Mouse (Mus musculus) lung, embryonic 14.5 days (tissue): Measurements from ENCODE around the gene Rasef. TPM values are rescaled to one million over a fixed set of nuclear protein-coding genes. Genes with fewer than 3 reads are reported as not detected.

Experiments used
- ATAC-seq: fragments of 200-750 bp; cut with Nextera tagmentation; 2 replicates; pipeline ENCODE4 v1.8.0; 2017; ENCODE audit warnings: mild to moderate bottlenecking, moderate TSS enrichment, moderate library complexity; ENCODE audit not compliant: insufficient read depth
- DNase-seq: peaks from one replicate; pipeline ENCODE4 v3.0.0-alpha.2; 2015
- H3K27ac ChIP-seq: fragments of 300-500 bp; sonication (generic); 2 replicates; pipeline ENCODE4 v1.5.1; 2014; ENCODE audit warnings: low read depth, mild to moderate bottlenecking, moderate library complexity
- H3K27me3 ChIP-seq: fragments of 300-500 bp; sonication (generic); 2 replicates; pipeline ENCODE4 v1.6.1; 2014; ENCODE audit warnings: low read length, control low read depth; ENCODE audit not compliant: insufficient read depth
- H3K36me3 ChIP-seq: fragments of 300-500 bp; sonication (generic); 2 replicates; pipeline ENCODE4 v1.6.1; 2014; ENCODE audit warnings: control low read depth; ENCODE audit not compliant: insufficient read depth
- H3K4me1 ChIP-seq: fragments of 300-500 bp; sonication (generic); 2 replicates; pipeline ENCODE4 v1.6.1; 2014; ENCODE audit warnings: antibody characterized with exemption, control low read depth; ENCODE audit not compliant: insufficient read depth
- H3K4me2 ChIP-seq: fragments of 300-500 bp; sonication (generic); 2 replicates; pipeline ENCODE4 v1.6.1; 2014; ENCODE audit warnings: mild to moderate bottlenecking
- H3K4me3 ChIP-seq: fragments of 300-500 bp; sonication (generic); 2 replicates; pipeline ENCODE4 v1.5.1; 2014; ENCODE audit warnings: low read depth, low read length
- H3K9ac ChIP-seq: fragments of 300-500 bp; sonication (generic); 2 replicates; pipeline ENCODE4 v1.6.1; 2014
- H3K9me3 ChIP-seq: fragments of 300-500 bp; sonication (generic); 2 replicates; pipeline ENCODE4 v1.6.1; 2016; ENCODE audit warnings: low read depth, low read length, control low read depth
- CTCF ChIP-seq: IDR thresholded peaks from 2 replicates; pipeline ENCODE4 v1.5.1; 2016; ENCODE audit warnings: antibody characterized with exemption, low read depth
- WGBS: fragments of 180-500 bp; shearing (Covaris S2); extraction: QIAGEN DNeasy Blood & Tissue Kit; methylation state at CpG from one replicate; pipeline ENCODE4 v1.1.7; 2014; 5-methylcytosine and 5-hydroxymethylcytosine counted together
- polyA plus RNA-seq: library from polyadenylated mRNA; unstranded; fragments of >200 nt; fragmentation: Nextera tagmentation; extraction: Ambion mirVana; gene quantifications from 2 replicates; pipeline ENCODE4 v1.2.1, GENCODE M21; 2014

Gene Rasef
- polyA plus RNA-seq, 1 experiment from 2014 or later: 5.4 TPM

- Histone ChIP-seq H3K9ac (no peak overlapping the region), H3K9me3 (no peaks in the 10 kb centered on the region), H3K4me2 (no peak overlapping the region), H3K27ac (no peak overlapping the region), H3K4me3 (no peak overlapping the region), H3K27me3 (no peaks in the 10 kb centered on the region), H3K36me3 (no peaks in the 10 kb centered on the region), H3K4me1 (no peaks in the 10 kb centered on the region)
- no peak for TF ChIP-seq CTCF
- DNase-seq: no peak
- 87% methylated on average over 2 of the region's 2 CpGs for whole genome bisulfite sequencing
- ATAC-seq: no peak
Measured at GRCm38 (mm10) chr4:73775266-73775665, 15.5 kb downstream of the Rasef start.

GRCm38 (mm10) chr4:73773831-73774810 is 16.7 kb downstream of the Rasef start:
- no peak overlapping the region for H3K27ac ChIP-seq
- no peak overlapping the region for H3K4me2 ChIP-seq
- ATAC-seq (no peak), DNase-seq (no peak)
- no peaks in the 10 kb centered on the region for H3K36me3 ChIP-seq
- WGBS: 49% methylated on average over 5 of the region's 5 CpGs
- H3K4me3 ChIP-seq: no peak overlapping the region
- no peaks in the 10 kb centered on the region for H3K4me1 ChIP-seq
- H3K27me3 ChIP-seq: no peaks in the 10 kb centered on the region
- no peak overlapping the region for H3K9ac ChIP-seq
- no peak for TF ChIP-seq CTCF
- no peaks in the 10 kb centered on the region for H3K9me3 ChIP-seq

- Histone ChIP-seq H3K9ac (no peak overlapping the region), H3K36me3 (no peaks in the 10 kb centered on the region), H3K4me1 (no peaks in the 10 kb centered on the region), H3K27ac (no peak overlapping the region), H3K27me3 (no peaks in the 10 kb centered on the region), H3K9me3 (no peaks in the 10 kb centered on the region), H3K4me3 (no peak overlapping the region), H3K4me2 (no peak overlapping the region)
- no peak for DNase-seq
- ATAC-seq: no peak
- TF ChIP-seq CTCF: no peak
Measured at GRCm38 (mm10) chr4:73772028-73772427, 18.8 kb downstream of the Rasef start.

- Histone ChIP-seq H3K36me3 (no peaks in the 10 kb centered on the region), H3K9ac (no peak overlapping the region), H3K27ac (no peak overlapping the region), H3K4me2 (no peak overlapping the region), H3K4me3 (no peak overlapping the region), H3K9me3 (no peaks in the 10 kb centered on the region), H3K4me1 (no peaks in the 10 kb centered on the region), H3K27me3 (no peaks in the 10 kb centered on the region)
- DNase-seq: no peak
- ATAC-seq: no peak
- no peak for TF ChIP-seq CTCF
Measured at GRCm38 (mm10) chr4:73770592-73770991, 20.2 kb downstream of the Rasef start.

GRCm38 (mm10) chr4:73768156-73768555 is 22.6 kb downstream of the Rasef start:
- Histone ChIP-seq H3K9ac (no peak overlapping the region), H3K9me3 (no peaks in the 10 kb centered on the region), H3K4me1 (no peaks in the 10 kb centered on the region), H3K27me3 (no peaks in the 10 kb centered on the region), H3K4me2 (no peak overlapping the region), H3K27ac (no peak overlapping the region), H3K36me3 (no peaks in the 10 kb centered on the region), H3K4me3 (no peak overlapping the region)
- no peak for TF ChIP-seq CTCF
- ATAC-seq (no peak), DNase-seq (no peak)
- 84% methylated on average over 3 of the region's 3 CpGs for WGBS

- H3K4me3 ChIP-seq: no peak overlapping the region
- ATAC-seq (no peak), DNase-seq (no peak)
- no peak for TF ChIP-seq CTCF
- no peak overlapping the region for H3K27ac ChIP-seq
- H3K9ac ChIP-seq: no peak overlapping the region
- H3K9me3 ChIP-seq: no peaks in the 10 kb centered on the region
- H3K27me3 ChIP-seq: no peaks in the 10 kb centered on the region
- H3K4me1 ChIP-seq: no peaks in the 10 kb centered on the region
- no peaks in the 10 kb centered on the region for H3K36me3 ChIP-seq
- H3K4me2 ChIP-seq: no peak overlapping the region
- 82% methylated on average over 5 of the region's 5 CpGs for WGBS
Measured at GRCm38 (mm10) chr4:73748219-73748618, 42.6 kb downstream of the Rasef start.

GRCm38 (mm10) chr4:73739439-73739838 is 51.4 kb downstream of the Rasef start:
- no peak overlapping the region for H3K4me2 ChIP-seq
- H3K27ac ChIP-seq: no peak overlapping the region
- no peaks in the 10 kb centered on the region for H3K36me3 ChIP-seq
- no peak overlapping the region for H3K9ac ChIP-seq
- no peaks in the 10 kb centered on the region for H3K27me3 ChIP-seq
- 85% methylated on average over 3 of the region's 3 CpGs for WGBS
- H3K4me1 ChIP-seq: no peaks in the 10 kb centered on the region
- no peak overlapping the region for H3K4me3 ChIP-seq
- ATAC-seq (no peak), DNase-seq (no peak)
- no peaks in the 10 kb centered on the region for H3K9me3 ChIP-seq
- TF ChIP-seq CTCF: no peak
